In genomic region chr5:4535951-4536350, GRCm38 (mm10) we compare ENCODE assay signal across 22 mouse cellular contexts.
DNase-seq lines count a peak whose midpoint lies in the region; ATAC-seq and TF ChIP-seq lines count a peak whose summit lies in the region.
"Had no signal": no experiment of that assay in that cellular context is flagged by ENCODE, and none has a peak within 500 bp of the region (broad histone marks: within the 10 kb centered on the region; RNA-seq: fewer than 3 reads in every experiment).

No protein-coding gene starts in this region.

- H3K9me3 ChIP-seq in kidney, embryonic 14.5 days (ENCODE audit: control insufficient read depth, low read length): no peaks in the 10 kb centered on the region
- H3K9me3 ChIP-seq in limb, embryonic 13.5 days: no peaks in the 10 kb centered on the region
- H3K9me3 ChIP-seq: forebrain, embryonic 13.5 days; heart, embryonic 10.5 days; hindbrain, embryonic 15.5 days; liver, embryonic 13.5 days; neural tube, embryonic 12.5 days had no signal

- no peak overlapping the region for H3K9ac ChIP-seq in kidney, embryonic 14.5 days (ENCODE audit: low read depth, low read length)
- H3K9ac ChIP-seq in limb, embryonic 13.5 days: no peak overlapping the region
- H3K9ac ChIP-seq: forebrain, embryonic 13.5 days; hindbrain, embryonic 15.5 days; liver, embryonic 13.5 days; neural tube, embryonic 12.5 days had no signal

- 32% methylated on average over 8 of the region's 8 CpGs for WGBS in kidney, embryonic 14.5 days
- 8% methylated on average over 8 of the region's 8 CpGs for WGBS in limb, embryonic 13.5 days

- H3K36me3 ChIP-seq in kidney, embryonic 14.5 days (ENCODE audit: control insufficient read depth, insufficient read depth, low read length): no peaks in the 10 kb centered on the region
- no peaks in the 10 kb centered on the region for H3K36me3 ChIP-seq in limb, embryonic 13.5 days
- H3K36me3 ChIP-seq: heart, embryonic 10.5 days; hindbrain, embryonic 15.5 days; liver, embryonic 13.5 days; neural tube, embryonic 12.5 days had no signal

- peaks cover 6% of the 10 kb centered on the region for H3K4me1 ChIP-seq in kidney, embryonic 14.5 days (ENCODE audit: control insufficient read depth, insufficient read depth, low read length)
- H3K4me1 ChIP-seq in embryonic fibroblast, embryonic 13.5 days (ENCODE audit: control insufficient read depth, insufficient read depth, low read length): 0 out of 2 replicates have a peak, but pooled peaks cover 2% of the 10 kb centered on the region
- peaks cover 25% of the 10 kb centered on the region for H3K4me1 ChIP-seq in limb, embryonic 13.5 days
- H3K4me1 ChIP-seq: hindbrain, embryonic 15.5 days; liver, embryonic 13.5 days; megakaryocyte, embryonic 14.5 days; neural tube, embryonic 12.5 days had no signal

- ATAC-seq in kidney, embryonic 14.5 days (ENCODE audit: low FRiP score, low TSS enrichment): peak; percentile 74; the same call in 1 of the 2 replicates
- ATAC-seq in limb, embryonic 13.5 days (ENCODE audit: low FRiP score, low read depth): peak; percentile 66; the same call in 1 of the 2 replicates
- ATAC-seq: CD4-positive, CD25-positive, alpha-beta regulatory T cell, adult 4 months; forebrain, embryonic 13.5 days; intestine, embryonic 16.5 days had no signal

- H3K27ac ChIP-seq in kidney, embryonic 14.5 days (ENCODE audit: low read depth, low read length): no peak overlapping the region
- 0 out of 2 replicates have a peak overlapping the region, but pooled peaks have one; percentile 1 for H3K27ac ChIP-seq in embryonic fibroblast, embryonic 13.5 days (ENCODE audit: insufficient read depth, low read length)
- no peak overlapping the region for H3K27ac ChIP-seq in limb, embryonic 13.5 days
- H3K27ac ChIP-seq in layer of hippocampus, adult 2 months: no peak overlapping the region
- H3K27ac ChIP-seq: forebrain, embryonic 13.5 days; heart, embryonic 10.5 days; hindbrain, embryonic 15.5 days; liver, embryonic 13.5 days; neural tube, embryonic 12.5 days had no signal

- H3K27me3 ChIP-seq in kidney, embryonic 14.5 days (ENCODE audit: control insufficient read depth, insufficient read depth, low read length): no peaks in the 10 kb centered on the region
- H3K27me3 ChIP-seq in limb, embryonic 13.5 days: no peaks in the 10 kb centered on the region
- H3K27me3 ChIP-seq: forebrain, embryonic 13.5 days; hindbrain, embryonic 15.5 days; liver, embryonic 13.5 days; megakaryocyte, embryonic 14.5 days; neural tube, embryonic 12.5 days had no signal

- TF ChIP-seq POLR2A in embryonic fibroblast, embryonic 13.5 days (IDR thresholded peaks at IDR 0.05; ENCODE audit: low read depth, low read length): no peak

- DNase-seq in kidney, adult 18-20 months: no peak
- peak; percentile 59 for DNase-seq in embryo, embryonic 10.5 days (ENCODE audit: low spot score)
- no peak for DNase-seq in layer of hippocampus, adult 2 months (ENCODE audit: low spot score in 2 of 2)
- no peak for DNase-seq in neural tube, embryonic 10.5 days (ENCODE audit: extremely low spot score, low spot score)
- DNase-seq: cerebellum, adult 11 months; cerebellum, adult 9-11 months; heart, postnatal 4 days; left cerebral cortex, postnatal 4 days; liver, embryonic 13.5 days; lung, adult 2 months; midbrain, embryonic 14.5 days; thymus, postnatal 14 days had no signal

- H3K4me2 ChIP-seq in kidney, embryonic 14.5 days (replicated peaks; ENCODE audit: low read depth, low read length): no peak overlapping the region
- peak overlapping the region; percentile 5; the same call in 1 of the 2 replicates for H3K4me2 ChIP-seq in limb, embryonic 13.5 days (replicated peaks)
- H3K4me2 ChIP-seq: forebrain, embryonic 13.5 days; hindbrain, embryonic 15.5 days; liver, embryonic 13.5 days; neural tube, embryonic 12.5 days had no signal

- TF ChIP-seq CTCF in embryonic fibroblast, embryonic 13.5 days (IDR thresholded peaks at IDR 0.05; ENCODE audit: borderline replicate concordance, insufficient read depth, low read length): no peak
- no peak for TF ChIP-seq CTCF in layer of hippocampus, adult 2 months (conservative IDR thresholded peaks at IDR 0.05)

- no peak overlapping the region for H3K4me3 ChIP-seq in kidney, embryonic 14.5 days (ENCODE audit: low read length)
- H3K4me3 ChIP-seq in embryonic fibroblast, embryonic 13.5 days (ENCODE audit: insufficient read depth, low read length): no peak overlapping the region
- H3K4me3 ChIP-seq in limb, embryonic 13.5 days: no peak overlapping the region
- no peak overlapping the region for H3K4me3 ChIP-seq in layer of hippocampus, adult 2 months
- H3K4me3 ChIP-seq: forebrain, embryonic 13.5 days; heart, embryonic 10.5 days; hindbrain, embryonic 15.5 days; liver, embryonic 13.5 days; megakaryocyte, embryonic 14.5 days; neural tube, embryonic 12.5 days had no signal
